Mouse (Mus musculus) gastrocnemius, postnatal 14 days (tissue): ENCODE measurements at regions not wholly inside any gene's neighbourhood (a gene's known extent, or its start where the extent isn't known, plus 50 kb on each side); places are given as distances from the start of the nearest gene placed in this dataset.

Source experiments
- microRNA-seq, 2 experiments: library from miRNA; unstranded; fragments of <30 nt; microRNA quantifications; one replicate each; pipeline ENCODE4 v1.2.0; 2021

Small RNA genes in the stretch of these regions (microRNA-seq; reads per million reads assigned to microRNA genes)
- 0 reads per million in 2 experiments for gene Gm23163
